Mouse (Mus musculus): ENCODE results near the gene Atp6v1a. TPM values are rescaled to one million over a fixed set of nuclear protein-coding genes. Genes with fewer than 3 reads are reported as not detected.

Gene Atp6v1a
- polyA plus RNA-seq, 1 experiment from 2014 or later, result 47.0 TPM

DNA sequence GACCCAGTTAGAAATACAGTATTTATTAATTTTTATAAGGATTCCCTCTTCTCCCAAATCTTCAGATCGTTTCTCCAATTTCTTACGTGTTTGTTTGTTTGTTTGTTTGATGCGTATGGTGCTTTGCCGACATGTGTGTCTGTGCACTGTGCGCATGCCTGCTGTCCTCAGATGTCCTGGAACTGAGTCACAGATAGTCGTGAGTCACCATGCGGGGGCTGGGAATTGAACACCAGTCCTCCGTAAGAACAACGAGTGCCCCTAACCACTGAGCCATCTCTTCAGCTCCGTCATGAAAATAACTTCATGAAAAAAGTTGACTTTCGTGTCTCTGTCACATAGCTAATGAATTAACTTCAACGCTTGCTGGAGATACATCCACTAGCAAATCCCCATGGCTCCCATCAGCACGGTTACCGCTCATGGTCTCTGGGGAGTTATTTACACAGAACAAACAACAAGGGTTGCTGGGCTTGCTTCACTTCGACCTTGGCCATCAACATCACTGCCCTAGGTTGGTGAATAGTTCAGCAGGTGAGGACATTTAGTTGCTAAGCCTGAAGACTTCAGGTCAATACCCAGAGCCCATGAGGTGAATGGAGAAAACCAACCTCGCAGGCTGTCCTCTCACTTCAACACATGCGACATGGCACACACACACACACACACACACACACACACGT is 78.8 kb downstream of the Atp6v1a start:
- ATAC-seq (replicated peaks; ENCODE audit: insufficient number of reproducible peaks, low FRiP score, low TSS enrichment), result no peak
- H3K9ac ChIP-seq (ENCODE audit: low read depth, low read length), result no peak overlapping the region
- no peaks in the 10 kb centered on the region for H3K27me3 ChIP-seq (ENCODE audit: control insufficient read depth, insufficient read depth, low read length)
- no peak overlapping the region for H3K4me2 ChIP-seq
- H3K4me3 ChIP-seq (ENCODE audit: low read depth, low read length), result no peak overlapping the region
- H3K9me3 ChIP-seq (replicated peaks; ENCODE audit: control insufficient read depth, low read length), result no peaks in the 10 kb centered on the region
- no peaks in the 10 kb centered on the region for H3K4me1 ChIP-seq (ENCODE audit: control insufficient read depth, insufficient read depth, low read length)
- no peak overlapping the region for H3K27ac ChIP-seq (ENCODE audit: low read depth, low read length)
- WGBS (ENCODE audit: insufficient replicate concordance), result 90% methylated on average over 18 of the region's 18 CpGs
- H3K36me3 ChIP-seq (ENCODE audit: control insufficient read depth, insufficient read depth, low read length), result no peaks in the 10 kb centered on the region

GRCm38 (mm10) chr16:44058745-44059144 is 80.8 kb downstream of the Atp6v1a start:
- Histone ChIP-seq H3K4me1 (ENCODE audit: control insufficient read depth, insufficient read depth, low read length) (no peaks in the 10 kb centered on the region), H3K4me2 (no peak overlapping the region), H3K4me3 (ENCODE audit: low read depth, low read length) (no peak overlapping the region), H3K9ac (ENCODE audit: low read depth, low read length) (no peak overlapping the region), H3K36me3 (ENCODE audit: control insufficient read depth, insufficient read depth, low read length) (no peaks in the 10 kb centered on the region), H3K9me3 (replicated peaks; ENCODE audit: control insufficient read depth, low read length) (no peaks in the 10 kb centered on the region), H3K27me3 (ENCODE audit: control insufficient read depth, insufficient read depth, low read length) (no peaks in the 10 kb centered on the region), H3K27ac (ENCODE audit: low read depth, low read length) (no peak overlapping the region)
- ATAC-seq (replicated peaks; ENCODE audit: insufficient number of reproducible peaks, low FRiP score, low TSS enrichment), result no peak
- 25% methylated on average over 10 of the region's 10 CpGs for WGBS (ENCODE audit: insufficient replicate concordance)

DNA sequence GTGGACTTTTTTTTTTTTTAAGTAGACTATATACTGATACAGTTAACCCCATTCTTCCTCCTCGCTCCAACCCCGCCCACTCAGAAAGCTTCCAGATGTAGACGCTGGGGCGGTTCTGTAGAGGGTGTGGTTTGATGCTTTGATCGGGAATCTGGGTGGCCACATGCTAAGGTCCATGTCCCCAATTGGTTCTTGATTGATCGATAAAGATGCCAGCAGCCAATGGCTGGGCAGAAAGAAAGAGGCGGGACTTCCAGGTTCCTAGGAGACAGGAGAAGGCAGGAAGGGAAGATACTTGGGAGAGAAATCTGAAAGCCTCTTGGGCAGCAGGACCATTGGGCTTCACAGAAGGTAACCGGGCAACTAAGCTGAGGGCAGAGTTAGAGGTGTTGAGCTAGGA is 83.7 kb downstream of the Atp6v1a start:
- H3K27ac ChIP-seq (ENCODE audit: low read depth, low read length), result no peak overlapping the region
- no peaks in the 10 kb centered on the region for H3K9me3 ChIP-seq (replicated peaks; ENCODE audit: control insufficient read depth, low read length)
- no peak overlapping the region for H3K4me3 ChIP-seq (ENCODE audit: low read depth, low read length)
- H3K36me3 ChIP-seq (ENCODE audit: control insufficient read depth, insufficient read depth, low read length), result no peaks in the 10 kb centered on the region
- H3K27me3 ChIP-seq (ENCODE audit: control insufficient read depth, insufficient read depth, low read length), result no peaks in the 10 kb centered on the region
- no peak for ATAC-seq (replicated peaks; ENCODE audit: insufficient number of reproducible peaks, low FRiP score, low TSS enrichment)
- H3K4me1 ChIP-seq (ENCODE audit: control insufficient read depth, insufficient read depth, low read length), result no peaks in the 10 kb centered on the region
- WGBS (ENCODE audit: insufficient replicate concordance), result 50% methylated on average over 8 of the region's 8 CpGs
- H3K9ac ChIP-seq (ENCODE audit: low read depth, low read length), result no peak overlapping the region
- H3K4me2 ChIP-seq, result no peak overlapping the region

DNA sequence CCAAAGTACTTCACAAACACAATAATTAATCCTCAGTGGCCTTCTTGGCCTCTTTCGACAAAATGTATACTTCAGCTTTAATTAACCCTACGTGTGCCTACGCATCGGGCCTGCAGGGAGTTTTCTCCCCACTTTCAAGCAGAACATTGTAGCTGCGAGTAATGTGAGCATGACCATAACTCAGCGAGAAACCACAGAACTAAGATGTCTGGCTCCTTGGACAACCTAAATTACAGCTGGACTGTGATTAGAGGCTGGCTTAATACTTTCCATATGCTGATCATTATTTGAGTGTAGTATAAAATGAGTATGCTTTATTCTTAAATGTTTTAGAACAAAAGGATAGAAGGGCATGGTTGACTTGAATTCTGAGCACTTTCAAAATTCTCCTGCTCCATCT is 86.2 kb downstream of the Atp6v1a start:
- ATAC-seq (replicated peaks; ENCODE audit: insufficient number of reproducible peaks, low FRiP score, low TSS enrichment), result no peak
- Histone ChIP-seq H3K36me3 (ENCODE audit: control insufficient read depth, insufficient read depth, low read length) (no peaks in the 10 kb centered on the region), H3K4me1 (ENCODE audit: control insufficient read depth, insufficient read depth, low read length) (no peaks in the 10 kb centered on the region), H3K4me3 (ENCODE audit: low read depth, low read length) (no peak overlapping the region), H3K4me2 (no peak overlapping the region), H3K9ac (ENCODE audit: low read depth, low read length) (no peak overlapping the region), H3K9me3 (replicated peaks; ENCODE audit: control insufficient read depth, low read length) (no peaks in the 10 kb centered on the region), H3K27ac (ENCODE audit: low read depth, low read length) (no peak overlapping the region), H3K27me3 (ENCODE audit: control insufficient read depth, insufficient read depth, low read length) (no peaks in the 10 kb centered on the region)
- WGBS (ENCODE audit: insufficient replicate concordance), result 71% methylated on average over 6 of the region's 6 CpGs

DNA sequence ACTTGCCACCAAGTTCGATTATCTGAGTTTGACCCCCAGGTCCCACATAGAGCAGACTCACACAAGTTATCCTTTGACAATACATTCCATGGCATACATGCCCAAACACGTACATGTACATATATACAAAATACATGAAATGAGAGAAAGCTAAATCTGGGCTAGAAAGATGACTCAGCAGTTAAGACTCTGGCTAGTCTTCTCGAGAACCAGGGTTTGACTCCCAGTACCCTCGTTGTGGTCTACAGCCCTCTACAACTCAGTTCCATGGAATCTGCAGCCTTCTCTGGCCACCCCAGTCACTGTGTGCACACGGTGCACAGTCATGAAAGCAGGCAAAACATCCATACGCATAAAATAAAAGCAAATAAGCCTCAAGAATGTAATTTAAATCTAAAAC is 87.1 kb downstream of the Atp6v1a start:
- no peak for ATAC-seq (replicated peaks; ENCODE audit: insufficient number of reproducible peaks, low FRiP score, low TSS enrichment)
- H3K27ac ChIP-seq (ENCODE audit: low read depth, low read length), result no peak overlapping the region
- H3K27me3 ChIP-seq (ENCODE audit: control insufficient read depth, insufficient read depth, low read length), result no peaks in the 10 kb centered on the region
- no peak overlapping the region for H3K9ac ChIP-seq (ENCODE audit: low read depth, low read length)
- 81% methylated on average over 6 of the region's 6 CpGs for WGBS (ENCODE audit: insufficient replicate concordance)
- H3K36me3 ChIP-seq (ENCODE audit: control insufficient read depth, insufficient read depth, low read length), result no peaks in the 10 kb centered on the region
- no peaks in the 10 kb centered on the region for H3K9me3 ChIP-seq (replicated peaks; ENCODE audit: control insufficient read depth, low read length)
- no peak overlapping the region for H3K4me2 ChIP-seq
- H3K4me1 ChIP-seq (ENCODE audit: control insufficient read depth, insufficient read depth, low read length), result no peaks in the 10 kb centered on the region
- H3K4me3 ChIP-seq (ENCODE audit: low read depth, low read length), result no peak overlapping the region

- Histone ChIP-seq H3K27ac (ENCODE audit: low read depth, low read length) (no peak overlapping the region), H3K9ac (ENCODE audit: low read depth, low read length) (no peak overlapping the region), H3K4me3 (ENCODE audit: low read depth, low read length) (no peak overlapping the region), H3K4me2 (no peak overlapping the region), H3K4me1 (ENCODE audit: control insufficient read depth, insufficient read depth, low read length) (no peaks in the 10 kb centered on the region), H3K27me3 (ENCODE audit: control insufficient read depth, insufficient read depth, low read length) (no peaks in the 10 kb centered on the region), H3K9me3 (replicated peaks; ENCODE audit: control insufficient read depth, low read length) (no peaks in the 10 kb centered on the region; the same call in 1 of the 2 replicates), H3K36me3 (ENCODE audit: control insufficient read depth, insufficient read depth, low read length) (no peaks in the 10 kb centered on the region)
- 79% methylated on average over 5 of the region's 5 CpGs for WGBS (ENCODE audit: insufficient replicate concordance)
- ATAC-seq (replicated peaks; ENCODE audit: insufficient number of reproducible peaks, low FRiP score, low TSS enrichment), result no peak
Observed at GRCm38 (mm10) chr16:44050139-44050538, 89.4 kb downstream of the Atp6v1a start.

- Histone ChIP-seq H3K4me1 (ENCODE audit: control insufficient read depth, insufficient read depth, low read length) (no peaks in the 10 kb centered on the region; the same call in 1 of the 2 replicates), H3K27me3 (ENCODE audit: control insufficient read depth, insufficient read depth, low read length) (no peaks in the 10 kb centered on the region), H3K36me3 (ENCODE audit: control insufficient read depth, insufficient read depth, low read length) (no peaks in the 10 kb centered on the region), H3K27ac (ENCODE audit: low read depth, low read length) (no peak overlapping the region), H3K9me3 (replicated peaks; ENCODE audit: control insufficient read depth, low read length) (no peaks in the 10 kb centered on the region), H3K9ac (ENCODE audit: low read depth, low read length) (no peak overlapping the region), H3K4me2 (no peak overlapping the region), H3K4me3 (ENCODE audit: low read depth, low read length) (no peak overlapping the region)
- 76% methylated on average over 4 of the region's 4 CpGs for WGBS (ENCODE audit: insufficient replicate concordance)
- no peak for ATAC-seq (replicated peaks; ENCODE audit: insufficient number of reproducible peaks, low FRiP score, low TSS enrichment)
Observed at GRCm38 (mm10) chr16:44039112-44039511, 100.4 kb downstream of the Atp6v1a start.

Other genes starting within 250 kb of the Atp6v1a start
- gene Ccdc191, start 249.9 kb downstream of the Atp6v1a start, polyA plus RNA-seq (2014; fragmentation: Nextera tagmentation; extraction: Ambion mirVana), result 9.2 and 10.2 TPM in 2 replicates
- gene Qtrt2, start 212.9 kb downstream of the Atp6v1a start, polyA plus RNA-seq (2014; fragmentation: Nextera tagmentation; extraction: Ambion mirVana), result 19.1 and 24.7 TPM in 2 replicates
- 1.0 and 1.3 TPM in 2 replicates for gene Zdhhc23, start 159.9 kb downstream of the Atp6v1a start, polyA plus RNA-seq (2014; fragmentation: Nextera tagmentation; extraction: Ambion mirVana)
- gene Gramd1c, start 76.4 kb downstream of the Atp6v1a start, polyA plus RNA-seq (2014; fragmentation: Nextera tagmentation; extraction: Ambion mirVana), result 6.3 and 10.4 TPM in 2 replicates
- 58.5 and 75.5 TPM in 2 replicates for gene Naa50, start 125 bp upstream of the Atp6v1a start, polyA plus RNA-seq (2014; fragmentation: Nextera tagmentation; extraction: Ambion mirVana)
- gene Usf3, start 33.5 kb upstream of the Atp6v1a start, polyA plus RNA-seq (2014; fragmentation: Nextera tagmentation; extraction: Ambion mirVana), result 4.2 TPM in 2 replicates
- not detected in 2 replicates for gene Sidt1, start 193.5 kb upstream of the Atp6v1a start, polyA plus RNA-seq (2014; fragmentation: Nextera tagmentation; extraction: Ambion mirVana)
- gene Spice1, start 207.4 kb upstream of the Atp6v1a start, polyA plus RNA-seq (2014; fragmentation: Nextera tagmentation; extraction: Ambion mirVana), result 19.9 and 20.4 TPM in 2 replicates

All from heart, embryonic 11.5 days (tissue).